Mouse (Mus musculus) thymus, postnatal 4 days (tissue): ENCODE measurements around the gene Snd1.

Experiments used
- DNase-seq: peaks from one replicate; pipeline ENCODE4 v3.0.0; 2021

Snd1 gene

GRCm38 (mm10) chr6:28717203-28717844 is 242.4 kb downstream of the Snd1 start:
- DNase-seq = peak; percentile 65

GRCm38 (mm10) chr6:28717845-28718237 is 242.9 kb downstream of the Snd1 start:
- DNase-seq = no peak

- DNase-seq = no peak
These were observed 245.6 kb downstream of the Snd1 start for GRCm38 (mm10) chr6:28720391-28721171.

- no peak for DNase-seq
These were observed 248.1 kb downstream of the Snd1 start for GRCm38 (mm10) chr6:28723059-28723458.

GRCm38 (mm10) chr6:28724776-28725175 is 249.8 kb downstream of the Snd1 start:
- no peak for DNase-seq

- DNase-seq = no peak
These were observed 254.3 kb downstream of the Snd1 start for GRCm38 (mm10) chr6:28729236-28729635.

GRCm38 (mm10) chr6:28729649-28730048 is 254.7 kb downstream of the Snd1 start:
- no peak for DNase-seq

- DNase-seq = no peak
These were observed 256.3 kb downstream of the Snd1 start for GRCm38 (mm10) chr6:28731246-28731645.

GRCm38 (mm10) chr6:28733884-28734647 is 259.1 kb downstream of the Snd1 start:
- no peak for DNase-seq

- no peak for DNase-seq
These were observed 260.2 kb downstream of the Snd1 start for GRCm38 (mm10) chr6:28735116-28735515.

- no peak for DNase-seq
These were observed 261.7 kb downstream of the Snd1 start for GRCm38 (mm10) chr6:28736665-28737064.

- no peak for DNase-seq
These were observed 262.7 kb downstream of the Snd1 start for GRCm38 (mm10) chr6:28737601-28738000.

GRCm38 (mm10) chr6:28743586-28743985 is 268.6 kb downstream of the Snd1 start:
- DNase-seq = no peak

GRCm38 (mm10) chr6:28745864-28746263 is 270.9 kb downstream of the Snd1 start:
- DNase-seq = no peak

GRCm38 (mm10) chr6:28747025-28747424 is 272.1 kb downstream of the Snd1 start:
- DNase-seq = no peak

- DNase-seq = no peak
These were observed 273.2 kb downstream of the Snd1 start for GRCm38 (mm10) chr6:28747931-28748670.

- DNase-seq = no peak
These were observed 274.3 kb downstream of the Snd1 start for GRCm38 (mm10) chr6:28749224-28749623.

GRCm38 (mm10) chr6:28751186-28751585 is 276.2 kb downstream of the Snd1 start:
- no peak for DNase-seq

- DNase-seq = no peak
These were observed 278.3 kb downstream of the Snd1 start for GRCm38 (mm10) chr6:28753217-28753616.

GRCm38 (mm10) chr6:28753681-28754080 is 278.7 kb downstream of the Snd1 start:
- DNase-seq = no peak

GRCm38 (mm10) chr6:28754127-28754898 is 279.4 kb downstream of the Snd1 start:
- DNase-seq = no peak
